13 mouse cellular contexts compared by ENCODE assay signal in the genomic region with DNA sequence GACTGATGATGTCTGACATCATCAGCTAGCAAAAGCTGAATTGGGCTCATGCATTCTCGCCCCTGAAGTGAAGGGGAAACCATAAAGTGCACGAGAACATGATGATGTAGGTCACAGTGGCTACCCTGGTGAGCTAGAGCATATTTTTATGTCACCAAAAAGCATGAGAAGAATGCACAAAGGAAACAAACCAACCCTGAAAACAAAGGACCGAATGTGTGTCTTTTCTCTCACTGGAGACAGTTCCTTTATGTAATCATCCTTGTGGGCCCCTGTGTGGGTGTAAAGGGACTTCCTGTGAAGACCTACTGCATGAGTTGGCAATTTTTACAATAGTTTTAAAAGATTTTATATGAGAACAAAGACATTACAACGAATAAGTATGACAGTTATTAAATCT.
DNase-seq lines count a peak whose midpoint lies in the region; ATAC-seq and TF ChIP-seq lines count a peak whose summit lies in the region.
"Had no signal": no experiment of that assay in that cellular context is flagged by ENCODE, and none has a peak within 500 bp of the region (broad histone marks: within the 10 kb centered on the region; RNA-seq: fewer than 3 reads in every experiment).

No protein-coding gene starts in this region.

- no peak for TF ChIP-seq CTCF in heart, postnatal 0 days (IDR thresholded peaks at IDR 0.05; ENCODE audit: low read depth)
- no peak for TF ChIP-seq CTCF in cerebellum, adult 2 months (IDR thresholded peaks at IDR 0.05; ENCODE audit: borderline replicate concordance, insufficient read depth, low read depth, low read length)

- H3K36me3 ChIP-seq in heart, postnatal 0 days (replicated peaks; ENCODE audit: control insufficient read depth, insufficient read depth, low read length): no peaks in the 10 kb centered on the region
- H3K36me3 ChIP-seq in heart, embryonic 10.5 days: no peaks in the 10 kb centered on the region
- H3K36me3 ChIP-seq in intestine, embryonic 15.5 days: no peaks in the 10 kb centered on the region
- H3K36me3 ChIP-seq: midbrain, embryonic 15.5 days had no signal

- no peaks in the 10 kb centered on the region for H3K27me3 ChIP-seq in heart, postnatal 0 days (ENCODE audit: control insufficient read depth, insufficient read depth, low read length)
- H3K27me3 ChIP-seq in heart, embryonic 10.5 days (ENCODE audit: insufficient read depth, poor library complexity, severe bottlenecking): no peaks in the 10 kb centered on the region
- no peaks in the 10 kb centered on the region for H3K27me3 ChIP-seq in cerebellum, adult 2 months (ENCODE audit: control insufficient read depth, insufficient read depth, low read length)
- no peaks in the 10 kb centered on the region for H3K27me3 ChIP-seq in intestine, embryonic 15.5 days (replicated peaks)
- H3K27me3 ChIP-seq: midbrain, embryonic 15.5 days had no signal

- no peak for TF ChIP-seq EP300 in heart, postnatal 0 days (IDR thresholded peaks at IDR 0.05; ENCODE audit: low read depth)

- 42% methylated on average over 4 of the region's 4 CpGs for WGBS in heart, postnatal 0 days
- WGBS in heart, embryonic 10.5 days: 55% methylated on average over 4 of the region's 4 CpGs
- WGBS in cerebellum, adult 2 months: 33% methylated on average over 4 of the region's 4 CpGs
- WGBS in intestine, embryonic 15.5 days: 42% methylated on average over 4 of the region's 4 CpGs

- DNase-seq in heart, postnatal 0 days (ENCODE audit: low spot score): no peak
- no peak for DNase-seq in heart, postnatal 4 days
- peak; percentile 9 for DNase-seq in MEL-GATA-1-ER (ENCODE audit: extremely low read depth, low read depth)
- peak; percentile 83 for DNase-seq in thymus, postnatal 0 days (ENCODE audit: low spot score)
- no peak for DNase-seq in heart, embryonic 10.5 days (ENCODE audit: low spot score)
- DNase-seq in cerebellum, adult 2 months: no peak
- DNase-seq: cerebellum, adult 11-12 months; gastrocnemius, postnatal 25 days; kidney, adult 2 months; lung, embryonic 14.5 days had no signal

- H3K27ac ChIP-seq in heart, postnatal 0 days (ENCODE audit: low read depth): peak overlapping the region; percentile 11; the same call in 1 of the 2 replicates
- no peak overlapping the region for H3K27ac ChIP-seq in heart, embryonic 10.5 days
- no peak overlapping the region for H3K27ac ChIP-seq in cerebellum, adult 2 months (ENCODE audit: insufficient read depth, low read length)
- H3K27ac ChIP-seq in intestine, embryonic 15.5 days: no peak overlapping the region
- H3K27ac ChIP-seq: midbrain, embryonic 15.5 days had no signal

- no peak overlapping the region for H3K9ac ChIP-seq in heart, postnatal 0 days (replicated peaks; ENCODE audit: low read depth, low read length)
- H3K9ac ChIP-seq in intestine, embryonic 15.5 days: no peak overlapping the region
- H3K9ac ChIP-seq: lung, embryonic 14.5 days; midbrain, embryonic 15.5 days had no signal

- ATAC-seq in heart, postnatal 0 days (ENCODE audit: insufficient read depth, low read depth): no peak
- ATAC-seq in hematopoietic stem cell, adult 5-6 weeks (replicated peaks in 1 of 2; ENCODE audit: insufficient read depth in 1 of 2, low FRiP score in 2 of 2, low TSS enrichment in 1 of 2, low read depth in 1 of 2, poor library complexity in 2 of 2, severe bottlenecking in 2 of 2): peak; percentile 72 to 73
- ATAC-seq in intestine, embryonic 15.5 days: no peak
- ATAC-seq: midbrain, embryonic 15.5 days had no signal

- H3K9me3 ChIP-seq in heart, postnatal 0 days (replicated peaks; ENCODE audit: control insufficient read depth, low read length): no peaks in the 10 kb centered on the region
- no peaks in the 10 kb centered on the region for H3K9me3 ChIP-seq in heart, embryonic 10.5 days
- no peaks in the 10 kb centered on the region for H3K9me3 ChIP-seq in intestine, embryonic 15.5 days
- H3K9me3 ChIP-seq: midbrain, embryonic 15.5 days had no signal

- TF ChIP-seq POLR2A in cerebellum, adult 2 months (IDR thresholded peaks at IDR 0.05; ENCODE audit: borderline replicate concordance, insufficient read depth, low read length): no peak

- H3K4me3 ChIP-seq in heart, postnatal 0 days (ENCODE audit: low read depth, low read length): no peak overlapping the region
- H3K4me3 ChIP-seq in heart, embryonic 10.5 days: no peak overlapping the region
- H3K4me3 ChIP-seq in cerebellum, adult 2 months (replicated peaks; ENCODE audit: insufficient read depth, low read depth, low read length): no peak overlapping the region
- no peak overlapping the region for H3K4me3 ChIP-seq in intestine, embryonic 15.5 days (replicated peaks)
- H3K4me3 ChIP-seq: midbrain, embryonic 15.5 days had no signal

- H3K4me2 ChIP-seq in heart, postnatal 0 days (ENCODE audit: low read depth, low read length): no peak overlapping the region
- H3K4me2 ChIP-seq in intestine, embryonic 15.5 days (replicated peaks): no peak overlapping the region
- H3K4me2 ChIP-seq: lung, embryonic 14.5 days; midbrain, embryonic 15.5 days had no signal

- no peaks in the 10 kb centered on the region for H3K4me1 ChIP-seq in heart, postnatal 0 days (ENCODE audit: control insufficient read depth, insufficient read depth)
- H3K4me1 ChIP-seq in heart, embryonic 10.5 days: no peaks in the 10 kb centered on the region
- no peaks in the 10 kb centered on the region for H3K4me1 ChIP-seq in cerebellum, adult 2 months (ENCODE audit: control insufficient read depth, insufficient read depth, low read length)
- no peaks in the 10 kb centered on the region for H3K4me1 ChIP-seq in intestine, embryonic 15.5 days (replicated peaks)
- H3K4me1 ChIP-seq: midbrain, embryonic 15.5 days had no signal

Comparison
In these comparisons a context has a peak if more than half of its experiments do, and no peak if none do; other contexts are left out.
1. ATAC-seq: peak in hematopoietic stem cell, adult 5-6 weeks (2 of 2); none in heart, postnatal 0 days (single experiment) and intestine, embryonic 15.5 days (single experiment).
2. DNase-seq: peak in MEL-GATA-1-ER (single experiment) and thymus, postnatal 0 days (single experiment); none in heart, postnatal 0 days (single experiment), heart, postnatal 4 days (single experiment), heart, embryonic 10.5 days (single experiment) and cerebellum, adult 2 months (0 of 2).